Mouse (Mus musculus) midbrain, postnatal 0 days (tissue): ENCODE results near the gene Tle4. TPM values are rescaled to one million over a fixed set of nuclear protein-coding genes. Genes with fewer than 3 reads are reported as not detected.

Source experiments
- ATAC-seq: fragments of 200-750 bp; cut with Nextera tagmentation; 2 replicates; pipeline ENCODE4 v1.8.0; 2017; ENCODE audit warnings: moderate number of reproducible peaks, mild to moderate bottlenecking, moderate TSS enrichment, moderate library complexity; ENCODE audit not compliant: low FRiP score
- DNase-seq: peaks from one replicate; pipeline ENCODE4 v3.0.0-alpha.2; 2015; ENCODE audit warnings: low spot score
- H3K27ac ChIP-seq: fragments of 300-500 bp; sonication (generic); 2 replicates; pipeline ENCODE4 v1.5.1; 2014; ENCODE audit warnings: low read depth, mild to moderate bottlenecking, low read length, mixed read lengths
- H3K27me3 ChIP-seq: fragments of 300-500 bp; sonication (generic); 2 replicates; pipeline ENCODE4 v1.6.1; 2014; ENCODE audit warnings: low read length, control low read depth, mixed read lengths; ENCODE audit not compliant: insufficient read depth
- H3K36me3 ChIP-seq: fragments of 300-500 bp; sonication (generic); 2 replicates; pipeline ENCODE4 v1.6.1; 2014; ENCODE audit warnings: low read length, control low read depth, mixed read lengths; ENCODE audit not compliant: insufficient read depth
- H3K4me1 ChIP-seq: fragments of 300-500 bp; sonication (generic); 2 replicates; pipeline ENCODE4 v1.6.1; 2014; ENCODE audit warnings: mild to moderate bottlenecking, control low read depth, antibody characterized with exemption, low read length, mixed read lengths; ENCODE audit not compliant: insufficient read depth
- H3K4me2 ChIP-seq: fragments of 300-500 bp; sonication (generic); 2 replicates; pipeline ENCODE4 v1.6.1; 2014; ENCODE audit warnings: low read depth, mild to moderate bottlenecking, low read length, mixed read lengths; ENCODE audit not compliant: poor library complexity, severe bottlenecking
- H3K4me3 ChIP-seq: fragments of 300-500 bp; sonication (generic); 2 replicates; pipeline ENCODE4 v1.5.1; 2014; ENCODE audit warnings: low read depth, mild to moderate bottlenecking, low read length, moderate library complexity
- H3K9ac ChIP-seq: fragments of 300-500 bp; sonication (generic); replicated peaks from 2 replicates; pipeline ENCODE4 v1.6.1; 2014; ENCODE audit warnings: mild to moderate bottlenecking, low read length, moderate library complexity, mixed read lengths; ENCODE audit not compliant: poor library complexity, severe bottlenecking
- H3K9me3 ChIP-seq: fragments of 300-500 bp; sonication (generic); 2 replicates; pipeline ENCODE4 v1.6.1; 2016; ENCODE audit warnings: low read length, control low read depth
- CTCF ChIP-seq: IDR thresholded peaks from 2 replicates; pipeline ENCODE4 v1.5.1; 2016; ENCODE audit warnings: antibody characterized with exemption, mild to moderate bottlenecking
- WGBS: fragments of 180-500 bp; shearing (Covaris S2); extraction: QIAGEN DNeasy Blood & Tissue Kit; methylation state at CpG from one replicate; pipeline ENCODE4 v1.1.7; 2014; 5-methylcytosine and 5-hydroxymethylcytosine counted together
- polyA plus RNA-seq: library from polyadenylated mRNA; unstranded; fragments of >200 nt; fragmentation: Nextera tagmentation; extraction: Ambion mirVana; gene quantifications from 2 replicates; pipeline ENCODE4 v1.2.1, GENCODE M21; 2015
- total RNA-seq: library from RNA; depleted of rRNA; stranded (reverse); fragments of >200 nt; gene quantifications from 2 replicates; pipeline ENCODE4 v1.2.3, GENCODE M21; 2014

The Tle4 gene
- total and polyA plus RNA-seq, 2 experiments from 2014 or later = 21.4 to 54.6 TPM

GRCm38 (mm10) chr19:14586171-14586570 is 11.7 kb downstream of the Tle4 start:
- no peak for TF ChIP-seq CTCF
- 0 out of 2 replicates have a peak, but pooled peaks cover 4% of the 10 kb centered on the region for H3K4me1 ChIP-seq

DNA sequence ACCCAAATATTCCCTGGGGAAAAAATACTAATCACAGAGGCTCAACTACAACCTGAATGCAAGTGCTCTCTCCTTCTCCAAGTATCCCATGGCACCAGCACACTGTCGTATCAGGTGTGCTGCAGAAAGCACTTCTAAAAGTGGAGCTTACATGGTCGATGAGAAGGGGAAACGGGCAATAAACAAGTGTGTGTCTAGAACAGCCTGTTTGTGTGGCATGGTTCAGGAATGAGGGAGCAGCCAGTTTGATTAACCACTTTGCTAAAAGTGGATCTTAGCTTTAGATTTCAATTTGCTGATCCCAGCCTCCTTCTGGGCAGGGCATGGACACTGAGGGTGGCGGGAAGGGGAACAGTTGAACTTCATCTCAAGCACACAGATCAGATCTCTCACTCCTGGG is 12.1 kb downstream of the Tle4 start:
- no peak for ATAC-seq
- H3K27me3 ChIP-seq = no peaks in the 10 kb centered on the region
- H3K4me1 ChIP-seq = 0 out of 2 replicates have a peak, but pooled peaks cover 4% of the 10 kb centered on the region
- TF ChIP-seq CTCF = no peak
- no peak overlapping the region for H3K4me2 ChIP-seq
- WGBS = 90% methylated on average over 4 of the region's 4 CpGs
- DNase-seq = no peak
- no peak overlapping the region for H3K27ac ChIP-seq
- H3K4me3 ChIP-seq = no peak overlapping the region
- 0 out of 2 replicates have a peak, but pooled peaks cover 3% of the 10 kb centered on the region for H3K36me3 ChIP-seq
- H3K9ac ChIP-seq = no peak overlapping the region
- no peaks in the 10 kb centered on the region for H3K9me3 ChIP-seq

More at GRCm38 (mm10) chr19:14586171-14586570, 11.7 kb downstream of the Tle4 start:
- ATAC-seq = no peak
- Histone ChIP-seq H3K4me2 (no peak overlapping the region), H3K27me3 (no peaks in the 10 kb centered on the region), H3K36me3 (0 out of 2 replicates have a peak, but pooled peaks cover 3% of the 10 kb centered on the region), H3K9ac (no peak overlapping the region), H3K9me3 (no peaks in the 10 kb centered on the region), H3K4me3 (no peak overlapping the region), H3K27ac (no peak overlapping the region)
- no peak for DNase-seq
- WGBS = 86% methylated on average over 3 of the region's 3 CpGs

GRCm38 (mm10) chr19:14585235-14585634 is 12.6 kb downstream of the Tle4 start:
- Histone ChIP-seq H3K27ac (no peak overlapping the region), H3K4me2 (no peak overlapping the region), H3K9me3 (no peaks in the 10 kb centered on the region), H3K4me3 (no peak overlapping the region), H3K4me1 (0 out of 2 replicates have a peak, but pooled peaks cover 4% of the 10 kb centered on the region), H3K36me3 (0 out of 2 replicates have a peak, but pooled peaks cover 3% of the 10 kb centered on the region), H3K27me3 (no peaks in the 10 kb centered on the region), H3K9ac (no peak overlapping the region)
- DNase-seq = no peak
- 93% methylated on average over 3 of the region's 3 CpGs for WGBS
- no peak for ATAC-seq
- TF ChIP-seq CTCF = no peak

- H3K36me3 ChIP-seq = no peaks in the 10 kb centered on the region; the same call in 1 of the 2 replicates
- no peaks in the 10 kb centered on the region for H3K9me3 ChIP-seq
- no peak overlapping the region for H3K9ac ChIP-seq
- H3K4me1 ChIP-seq = no peaks in the 10 kb centered on the region
- no peak for TF ChIP-seq CTCF
- DNase-seq (no peak), ATAC-seq (no peak)
- H3K27ac ChIP-seq = no peak overlapping the region
- 87% methylated on average over 5 of the region's 5 CpGs for WGBS
- H3K4me2 ChIP-seq = no peak overlapping the region
- H3K27me3 ChIP-seq = no peaks in the 10 kb centered on the region
- no peak overlapping the region for H3K4me3 ChIP-seq
Observed at GRCm38 (mm10) chr19:14578698-14579097, 19.2 kb downstream of the Tle4 start.

DNA sequence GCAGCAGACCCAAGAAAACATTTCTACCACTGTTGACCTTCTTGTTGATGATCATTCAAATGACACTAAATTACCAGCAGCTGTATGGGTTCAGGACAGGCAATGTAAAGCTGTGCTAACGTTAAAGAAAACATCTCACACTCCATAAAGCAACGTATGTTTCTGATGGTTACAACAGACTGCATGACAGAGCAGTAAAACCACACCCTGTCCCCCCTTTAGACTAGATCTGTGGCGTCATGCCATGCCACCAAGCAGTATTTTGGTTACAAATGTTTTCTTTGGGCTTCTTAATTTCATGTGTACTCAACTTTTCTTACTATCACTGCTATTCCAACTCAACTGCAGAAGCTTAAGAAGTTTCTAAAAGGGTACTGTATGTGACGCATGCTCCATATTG is 19.8 kb downstream of the Tle4 start:
- no peak overlapping the region for H3K27ac ChIP-seq
- H3K4me2 ChIP-seq = no peak overlapping the region
- H3K36me3 ChIP-seq = no peaks in the 10 kb centered on the region; the same call in 1 of the 2 replicates
- H3K9ac ChIP-seq = no peak overlapping the region
- DNase-seq (no peak), ATAC-seq (no peak)
- H3K4me3 ChIP-seq = no peak overlapping the region
- WGBS = 88% methylated on average over 4 of the region's 4 CpGs
- H3K27me3 ChIP-seq = no peaks in the 10 kb centered on the region
- no peak for TF ChIP-seq CTCF
- H3K4me1 ChIP-seq = no peaks in the 10 kb centered on the region
- H3K9me3 ChIP-seq = no peaks in the 10 kb centered on the region

DNA sequence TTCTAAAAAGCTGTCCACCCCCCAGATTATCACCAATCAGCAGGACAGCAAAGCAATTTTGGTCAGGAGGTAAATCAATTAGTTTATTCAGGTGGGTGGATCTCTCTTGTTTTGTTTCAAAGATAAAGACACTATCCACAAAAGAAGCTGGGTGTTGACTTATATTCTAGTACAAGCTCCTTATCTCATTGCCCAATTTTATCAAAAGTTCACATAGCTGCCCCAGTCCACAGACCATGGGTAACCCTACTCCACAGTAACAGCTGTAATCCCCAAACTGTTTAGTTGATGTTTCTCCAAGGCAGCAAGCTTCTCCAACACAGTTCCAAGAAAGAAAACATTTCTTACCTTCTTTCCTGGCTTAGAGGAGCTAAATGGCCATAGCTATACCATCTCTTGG is 21.5 kb downstream of the Tle4 start:
- Histone ChIP-seq H3K27ac (no peak overlapping the region), H3K9ac (no peak overlapping the region), H3K36me3 (no peaks in the 10 kb centered on the region; the same call in 1 of the 2 replicates), H3K4me2 (no peak overlapping the region), H3K4me1 (no peaks in the 10 kb centered on the region), H3K27me3 (no peaks in the 10 kb centered on the region), H3K9me3 (no peaks in the 10 kb centered on the region), H3K4me3 (no peak overlapping the region)
- ATAC-seq (no peak), DNase-seq (no peak)
- no peak for TF ChIP-seq CTCF
